Mouse (Mus musculus): Measurements from ENCODE around the gene Dnaic1.

GRCm38 (mm10) chr4:41666646-41667045, 97.1 kb downstream of the Dnaic1 start:
- TF ChIP-seq CTCF (IDR thresholded peaks at IDR 0.05; ENCODE audit: low read depth, low read length) (no peak), POLR2A (IDR thresholded peaks at IDR 0.05; ENCODE audit: borderline replicate concordance, low read depth, low read length) (no peak)

Measured in bone marrow macrophage, adult 2 months (primary cell).